Mouse (Mus musculus): ENCODE data around the gene Sec23b.

The Sec23b gene

DNA sequence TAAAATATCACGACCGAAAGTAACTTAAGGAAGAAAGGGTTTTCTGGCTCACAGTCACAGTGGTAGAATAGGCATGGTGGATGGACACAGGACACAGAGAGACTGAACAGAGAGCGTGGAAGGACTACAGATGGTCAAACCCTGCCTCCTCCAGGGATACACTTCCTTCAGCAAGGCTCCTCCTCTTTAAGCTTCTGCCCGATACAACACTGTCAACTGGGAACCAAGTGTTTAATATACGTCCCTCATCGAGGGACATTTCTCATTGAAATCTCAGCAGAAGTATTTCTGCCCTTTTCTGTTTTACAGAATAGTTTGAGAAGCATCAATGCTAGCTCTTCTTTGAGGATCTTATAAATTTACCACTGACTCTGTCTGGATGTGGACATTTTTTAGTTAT lies 57.9 kb downstream of the Sec23b start:
- no peak for DNase-seq

DNA sequence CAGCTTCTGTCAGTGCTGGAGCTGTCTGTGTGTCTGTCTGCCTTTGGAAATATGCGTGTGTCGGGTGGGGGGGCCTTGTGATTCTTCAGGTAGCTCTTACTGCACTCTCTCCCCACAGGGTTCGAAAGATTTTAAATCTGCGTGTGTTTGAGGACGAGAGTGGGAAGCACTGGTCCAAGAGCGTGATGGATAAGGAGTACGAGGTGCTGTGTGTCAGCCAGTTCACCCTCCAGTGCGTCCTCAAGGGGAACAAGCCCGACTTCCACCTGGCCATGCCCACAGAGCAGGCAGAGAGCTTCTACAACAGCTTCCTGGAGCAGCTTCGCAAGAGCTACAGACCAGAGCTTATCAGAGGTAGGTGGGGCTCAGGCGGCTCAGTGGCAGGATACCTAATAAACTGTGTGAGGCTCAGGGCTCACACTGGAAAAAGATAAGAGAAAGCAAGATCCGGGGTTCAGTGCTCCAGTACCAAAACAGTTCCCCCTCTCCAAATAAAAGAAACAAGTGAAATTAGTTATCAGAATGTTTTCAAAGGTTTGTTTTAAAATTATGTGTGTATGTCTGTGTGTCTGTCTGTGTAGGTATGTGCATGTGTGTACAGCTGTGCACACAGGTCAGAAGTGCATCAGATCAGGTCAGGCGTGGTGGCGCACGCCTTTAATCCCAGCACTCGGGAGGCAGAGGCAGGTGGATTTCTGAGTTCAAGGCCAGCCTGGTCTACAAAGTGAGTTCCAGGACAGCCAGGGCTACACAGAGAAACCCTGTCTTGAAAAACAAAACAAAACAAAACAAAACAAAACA lies 61.2 kb downstream of the Sec23b start:
- DNase-seq, result no peak

DNA sequence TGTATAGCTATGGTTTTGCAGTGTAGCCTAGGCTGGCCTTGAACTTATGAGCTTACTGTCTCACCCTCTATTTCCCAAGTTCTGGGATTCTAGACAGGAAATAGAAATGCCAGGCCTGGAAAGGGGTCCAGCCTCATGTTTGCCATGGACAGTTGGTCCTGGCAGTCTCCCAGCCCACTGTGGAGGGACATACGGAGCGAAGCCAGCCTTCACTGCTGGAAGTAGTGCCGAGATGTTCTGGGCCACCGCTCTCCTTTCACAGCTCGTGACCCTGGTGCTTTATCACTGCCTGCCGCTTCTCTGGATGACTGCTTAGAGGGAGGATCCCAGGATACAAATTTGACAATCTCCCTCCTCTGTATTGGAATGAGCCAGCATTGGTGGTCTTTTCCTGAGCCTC lies 65.5 kb downstream of the Sec23b start:
- no peak for DNase-seq

DNA sequence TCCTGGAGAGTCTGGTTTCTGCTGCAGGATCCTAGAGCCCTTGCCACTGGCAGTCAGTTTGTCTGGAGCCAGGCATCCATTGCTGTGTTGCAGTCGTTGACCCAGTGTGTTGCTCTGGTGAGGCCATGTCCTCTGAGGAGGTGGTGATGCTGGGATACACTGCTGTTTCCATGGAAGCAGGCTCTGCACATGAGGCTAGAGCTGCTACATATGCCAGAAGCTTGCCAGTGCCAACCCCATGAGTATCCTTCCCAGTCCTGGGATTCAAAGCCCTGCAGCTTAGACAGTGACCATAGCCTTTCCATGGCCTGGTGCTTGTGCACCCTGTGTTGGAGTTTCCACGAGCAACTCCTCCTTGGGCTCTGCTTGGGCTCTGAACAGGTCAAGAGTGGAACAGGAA lies 77.5 kb downstream of the Sec23b start:
- DNase-seq, result no peak

DNA sequence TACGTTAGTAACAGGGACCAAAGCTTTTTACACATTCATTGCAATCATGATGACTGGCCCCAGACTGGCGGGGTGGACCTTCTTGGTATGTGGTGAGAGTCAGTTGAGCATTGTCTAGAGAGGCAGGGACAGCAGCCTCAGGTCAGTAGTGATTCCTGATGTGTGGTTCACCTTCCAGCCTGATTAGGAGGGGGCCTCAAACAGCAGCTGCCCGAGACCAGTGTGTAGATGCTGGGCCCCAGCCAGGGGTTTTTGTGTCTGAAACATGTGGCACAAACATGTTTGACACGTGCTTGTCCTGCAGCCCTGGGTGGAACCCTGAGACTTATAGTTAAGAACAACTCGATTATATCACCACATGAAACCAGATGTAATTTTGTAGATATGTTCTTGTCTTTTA lies 78.2 kb downstream of the Sec23b start:
- DNase-seq, result no peak

DNA sequence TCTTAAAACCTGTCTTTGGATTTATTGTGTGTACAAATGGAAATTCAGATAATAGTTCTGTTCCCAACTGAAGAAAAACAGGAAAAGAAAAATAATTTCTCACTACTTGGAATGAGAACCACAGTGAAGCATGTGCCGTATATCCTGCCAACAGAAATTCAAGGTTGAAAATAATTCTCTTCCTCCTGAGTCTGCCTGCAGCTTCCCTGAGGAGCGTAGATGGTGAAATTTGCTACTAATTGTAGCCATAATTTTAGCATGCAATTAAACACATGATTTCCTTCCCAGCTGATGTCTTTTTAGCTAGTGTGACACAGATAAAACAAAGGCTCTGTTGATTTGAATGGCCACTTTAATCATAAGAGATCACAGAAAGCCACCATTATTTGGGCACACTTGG lies 78.7 kb downstream of the Sec23b start:
- DNase-seq, result no peak

DNA sequence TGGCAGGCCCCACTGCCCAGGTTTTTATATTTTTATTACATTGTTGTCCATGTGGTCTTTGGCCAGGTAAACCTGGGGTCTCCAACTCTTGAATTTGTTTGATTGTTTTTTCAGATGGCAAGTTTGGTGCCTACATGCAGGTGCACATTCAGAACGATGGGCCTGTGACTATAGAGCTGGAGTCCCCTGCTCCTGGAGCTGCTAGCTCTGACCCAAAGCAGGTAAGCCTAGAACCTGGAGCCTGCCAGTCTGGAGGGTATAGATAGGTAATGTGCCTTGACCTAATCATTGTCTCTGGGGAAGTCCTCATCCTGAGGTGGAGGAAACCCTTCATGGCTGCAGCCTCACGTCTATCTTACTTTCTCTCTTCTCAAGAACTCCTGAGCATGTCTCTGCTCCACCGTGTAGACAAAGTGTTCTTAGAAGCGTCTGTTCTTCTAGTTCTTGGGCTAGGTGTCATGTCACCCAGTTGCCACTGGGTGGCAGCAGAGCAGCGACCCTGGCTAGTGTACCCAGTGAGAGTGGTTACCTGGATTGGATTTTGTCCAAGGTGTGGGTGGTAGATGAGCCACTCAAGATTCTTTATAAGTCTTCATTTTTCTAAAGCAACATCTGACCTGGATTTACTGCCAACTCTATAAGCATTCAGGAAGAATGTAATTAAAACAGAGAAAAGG lies 79.8 kb downstream of the Sec23b start:
- DNase-seq, result peak; percentile 49

DNA sequence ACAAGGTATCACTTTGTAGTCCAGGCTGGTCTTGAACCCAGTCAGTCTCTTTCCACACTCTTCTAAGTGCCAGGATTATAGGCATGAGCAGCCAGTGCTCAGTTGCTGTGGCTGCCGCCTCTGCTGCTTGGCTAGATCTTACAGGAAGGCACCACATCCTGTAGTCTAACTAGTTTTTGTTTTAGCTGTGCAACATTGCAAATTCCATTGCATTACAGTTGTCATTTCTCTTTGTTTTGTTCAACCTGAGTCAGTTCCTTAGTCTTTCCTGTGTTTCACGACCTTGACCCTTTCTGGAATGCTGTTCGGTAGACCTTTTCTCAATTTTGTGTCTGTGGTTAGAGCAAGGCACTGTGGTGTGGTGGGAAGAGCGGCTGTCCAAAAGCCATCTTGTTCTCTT lies 81.2 kb downstream of the Sec23b start:
- no peak for DNase-seq

DNA sequence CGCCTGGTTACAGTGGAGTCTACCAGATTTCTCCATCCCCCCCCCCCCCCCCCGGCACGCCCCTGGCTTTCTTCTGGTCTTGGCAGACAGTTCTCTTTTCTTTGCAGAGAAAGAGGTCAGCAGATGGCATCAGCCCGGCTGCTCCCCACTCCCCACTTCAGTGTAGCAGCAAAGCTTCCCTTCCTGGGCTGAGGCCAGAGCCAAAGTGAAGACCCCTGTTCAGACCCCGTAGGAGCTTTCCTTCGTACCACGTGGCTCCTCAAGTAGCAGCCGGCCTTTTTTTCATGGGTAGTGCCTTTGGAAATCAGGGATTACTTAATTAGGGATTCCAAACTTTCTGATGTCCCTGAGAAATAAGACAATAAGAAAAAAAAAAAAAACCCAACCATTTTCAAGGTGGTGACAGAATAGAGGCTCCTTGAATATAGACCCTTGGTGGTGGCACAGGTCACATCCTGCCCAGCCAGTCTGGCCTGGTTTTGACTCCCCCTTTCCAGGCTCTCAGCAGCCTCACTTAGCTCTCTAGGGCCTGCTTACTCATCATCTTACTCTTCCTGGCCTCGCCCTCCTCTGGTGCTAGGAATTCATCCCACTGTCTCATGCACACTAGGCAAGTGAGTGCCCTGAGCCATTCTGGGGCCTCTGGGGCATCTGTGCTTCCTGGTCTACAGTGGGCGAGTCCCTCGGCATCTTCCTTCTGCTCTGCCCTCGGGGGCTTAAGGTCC lies 81.8 kb downstream of the Sec23b start:
- no peak for DNase-seq

DNA sequence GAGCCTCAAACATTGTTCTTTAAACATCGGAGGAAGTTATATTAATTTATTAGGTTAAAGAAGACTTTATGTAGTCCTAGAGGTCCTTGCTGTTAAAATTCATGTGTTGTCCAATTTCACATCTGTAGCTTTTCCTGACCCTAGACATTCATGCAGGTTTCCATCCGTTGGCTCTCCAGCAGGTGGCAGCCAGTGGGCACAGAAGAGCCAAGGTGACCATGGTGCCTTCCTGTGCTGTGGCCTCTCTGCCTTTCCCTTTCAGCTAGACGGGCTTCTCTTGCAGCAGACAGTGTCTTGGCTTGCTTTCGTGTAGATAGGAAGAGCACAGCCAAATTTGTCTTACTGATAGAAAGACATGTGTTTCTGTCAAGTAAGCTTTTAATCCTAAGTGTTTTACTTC lies 82.7 kb downstream of the Sec23b start:
- DNase-seq, result no peak

DNA sequence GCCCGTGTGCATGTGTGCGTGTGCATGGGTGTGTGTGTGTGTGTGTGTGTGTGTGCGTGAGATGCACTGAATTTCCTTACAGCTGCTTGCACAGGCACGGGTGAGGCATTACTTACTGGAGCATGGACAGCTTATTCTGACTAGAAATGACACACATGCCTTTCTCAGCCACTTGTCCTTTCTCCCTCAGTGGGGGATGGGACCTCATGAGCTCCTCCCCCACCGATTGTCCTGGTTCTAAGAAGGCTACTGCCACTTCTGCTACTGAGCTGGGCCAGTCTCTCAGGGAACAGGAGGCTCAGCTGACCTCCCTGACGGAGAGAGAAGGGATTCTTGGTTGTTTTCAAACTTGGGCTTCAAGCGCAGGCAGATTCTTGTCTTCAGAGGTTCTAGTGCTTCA lies 84.1 kb downstream of the Sec23b start:
- DNase-seq, result no peak

Data from thymus, postnatal 25 days (tissue).